ENCODE assay signal across 11 mouse cellular contexts in genomic region chr3:34485345-34486223, GRCm38 (mm10).
DNase-seq lines count a peak whose midpoint lies in the region; ATAC-seq and TF ChIP-seq lines count a peak whose summit lies in the region.
"Had no signal": no experiment of that assay in that cellular context is flagged by ENCODE, and none has a peak within 500 bp of the region (broad histone marks: within the 10 kb centered on the region; RNA-seq: fewer than 3 reads in every experiment).

No protein-coding gene starts in this region.

- H3K27me3 ChIP-seq in midbrain, embryonic 12.5 days, result peaks cover 18% of the 10 kb centered on the region; the same call in 1 of the 2 replicates
- no peaks in the 10 kb centered on the region for H3K27me3 ChIP-seq in midbrain, embryonic 15.5 days (replicated peaks)
- H3K27me3 ChIP-seq in stomach, embryonic 16.5 days (ENCODE audit: control insufficient read depth, insufficient read depth, low read length), result no peaks in the 10 kb centered on the region
- no peaks in the 10 kb centered on the region for H3K27me3 ChIP-seq in heart, embryonic 10.5 days (ENCODE audit: insufficient read depth, poor library complexity, severe bottlenecking)
- H3K27me3 ChIP-seq: embryonic facial prominence, embryonic 15.5 days had no signal

- no peaks in the 10 kb centered on the region for H3K9me3 ChIP-seq in midbrain, embryonic 12.5 days
- no peaks in the 10 kb centered on the region for H3K9me3 ChIP-seq in midbrain, embryonic 15.5 days
- H3K9me3 ChIP-seq in stomach, embryonic 16.5 days (replicated peaks; ENCODE audit: control insufficient read depth, low read length), result no peaks in the 10 kb centered on the region
- no peaks in the 10 kb centered on the region for H3K9me3 ChIP-seq in heart, embryonic 10.5 days
- H3K9me3 ChIP-seq: embryonic facial prominence, embryonic 15.5 days had no signal

- H3K4me3 ChIP-seq in midbrain, embryonic 12.5 days, result no peak overlapping the region
- H3K4me3 ChIP-seq in midbrain, embryonic 15.5 days, result no peak overlapping the region
- H3K4me3 ChIP-seq in stomach, embryonic 16.5 days (replicated peaks; ENCODE audit: low read length), result no peak overlapping the region
- no peak overlapping the region for H3K4me3 ChIP-seq in gastrocnemius, adult 2 months
- H3K4me3 ChIP-seq in heart, embryonic 10.5 days, result no peak overlapping the region
- H3K4me3 ChIP-seq: embryonic facial prominence, embryonic 15.5 days had no signal

- 0 out of 2 replicates have a peak overlapping the region, but pooled peaks have one; percentile 20 for H3K9ac ChIP-seq in midbrain, embryonic 12.5 days (replicated peaks)
- H3K9ac ChIP-seq in midbrain, embryonic 15.5 days, result no peak overlapping the region
- H3K9ac ChIP-seq in stomach, embryonic 16.5 days (ENCODE audit: low read length), result no peak overlapping the region
- H3K9ac ChIP-seq: embryonic facial prominence, embryonic 15.5 days had no signal

- H3K36me3 ChIP-seq in midbrain, embryonic 12.5 days, result no peaks in the 10 kb centered on the region
- no peaks in the 10 kb centered on the region for H3K36me3 ChIP-seq in midbrain, embryonic 15.5 days (replicated peaks)
- H3K36me3 ChIP-seq in stomach, embryonic 16.5 days (ENCODE audit: control insufficient read depth, insufficient read depth, low read length), result no peaks in the 10 kb centered on the region
- no peaks in the 10 kb centered on the region for H3K36me3 ChIP-seq in heart, embryonic 10.5 days
- H3K36me3 ChIP-seq: embryonic facial prominence, embryonic 15.5 days had no signal

- H3K4me2 ChIP-seq in midbrain, embryonic 12.5 days (replicated peaks), result no peak overlapping the region
- H3K4me2 ChIP-seq in midbrain, embryonic 15.5 days, result no peak overlapping the region
- peak overlapping the region; percentile 31; the same call in 1 of the 2 replicates for H3K4me2 ChIP-seq in stomach, embryonic 16.5 days (ENCODE audit: low read depth, low read length)
- H3K4me2 ChIP-seq: embryonic facial prominence, embryonic 15.5 days had no signal

- peaks cover 23% of the 10 kb centered on the region for H3K4me1 ChIP-seq in midbrain, embryonic 12.5 days
- H3K4me1 ChIP-seq in midbrain, embryonic 15.5 days, result peaks cover 26% of the 10 kb centered on the region
- no peaks in the 10 kb centered on the region for H3K4me1 ChIP-seq in stomach, embryonic 16.5 days (ENCODE audit: control insufficient read depth, insufficient read depth, low read length)
- H3K4me1 ChIP-seq in heart, embryonic 10.5 days, result no peaks in the 10 kb centered on the region
- H3K4me1 ChIP-seq: embryonic facial prominence, embryonic 15.5 days had no signal

- no peak overlapping the region for H3K27ac ChIP-seq in midbrain, embryonic 12.5 days (replicated peaks)
- H3K27ac ChIP-seq in midbrain, embryonic 15.5 days, result no peak overlapping the region
- no peak overlapping the region for H3K27ac ChIP-seq in stomach, embryonic 16.5 days (ENCODE audit: low read length)
- H3K27ac ChIP-seq in gastrocnemius, adult 2 months, result no peak overlapping the region
- no peak overlapping the region for H3K27ac ChIP-seq in heart, embryonic 10.5 days
- H3K27ac ChIP-seq: embryonic facial prominence, embryonic 15.5 days had no signal

- TF ChIP-seq CTCF in gastrocnemius, adult 2 months (IDR thresholded peaks at IDR 0.05), result no peak

- peak; percentile 60 for DNase-seq in kidney, adult 11 months
- peak; percentile 56 to 77 for DNase-seq in kidney, postnatal 36 days
- DNase-seq in gastrocnemius, adult 2 months, result no peak
- DNase-seq in heart, embryonic 10.5 days (ENCODE audit: low spot score), result no peak
- DNase-seq: cerebellum, postnatal 10 days had no signal

- no peak for ATAC-seq in midbrain, embryonic 12.5 days (ENCODE audit: low FRiP score, low read depth)
- ATAC-seq in midbrain, embryonic 15.5 days (replicated peaks), result no peak
- no peak for ATAC-seq in stomach, embryonic 16.5 days (ENCODE audit: insufficient read depth, low FRiP score)
- no peak for ATAC-seq in megakaryocyte, adult 5-6 weeks (ENCODE audit: poor library complexity, severe bottlenecking)
- ATAC-seq: lung, postnatal 0 days had no signal

- intact Hi-C loops in gastrocnemius, adult 2 months (cut with DNase I), result no loop called here

- WGBS in midbrain, embryonic 12.5 days, result 33% methylated on average over 15 of the region's 15 CpGs
- 40% methylated on average over 15 of the region's 15 CpGs for WGBS in midbrain, embryonic 15.5 days
- WGBS in stomach, embryonic 16.5 days, result 34% methylated on average over 15 of the region's 15 CpGs
- 45% methylated on average over 15 of the region's 15 CpGs for WGBS in heart, embryonic 10.5 days

Comparison
In these comparisons a context has a peak if more than half of its experiments do, and no peak if none do; other contexts are left out.
1. DNase-seq: peak in kidney, adult 11 months (single experiment) and kidney, postnatal 36 days (2 of 2); none in gastrocnemius, adult 2 months (single experiment) and heart, embryonic 10.5 days (single experiment).